13 mouse cellular contexts compared by ENCODE assay signal in the genomic region with DNA sequence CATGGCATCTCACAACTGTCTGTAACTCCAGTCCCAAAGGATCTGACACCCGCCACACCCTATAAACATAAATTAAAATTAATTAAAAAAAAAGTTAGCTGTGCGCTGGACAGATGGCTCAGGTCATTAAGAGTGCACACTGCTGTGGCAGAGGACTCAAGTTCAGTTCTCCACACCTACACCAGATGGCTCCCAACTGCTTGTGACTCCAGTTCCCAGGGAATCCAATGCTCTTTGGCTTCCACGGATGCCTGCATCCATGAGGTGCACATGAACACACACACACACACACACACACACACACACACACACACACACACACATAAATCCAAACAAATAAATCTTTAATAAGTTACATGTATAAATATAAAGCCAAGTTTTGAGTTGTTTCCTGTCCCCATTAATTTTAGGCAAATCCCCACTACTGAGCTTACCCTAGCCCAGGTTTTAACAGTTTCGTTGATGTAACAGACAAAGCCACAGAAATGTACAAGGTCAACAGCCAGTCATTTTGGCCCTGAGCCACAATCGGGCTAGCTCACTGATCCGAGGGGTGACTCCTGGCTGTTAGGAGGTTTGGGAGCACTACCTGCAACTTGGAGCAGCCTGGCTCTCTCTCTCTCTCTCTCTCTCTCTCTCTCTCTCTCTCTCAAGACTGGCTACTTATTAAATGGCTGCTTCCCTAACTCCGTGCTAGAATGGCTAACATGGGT. TPM values are rescaled to one million over a fixed set of nuclear protein-coding genes. Genes with fewer than 3 reads are reported as not detected.
A peak's percentile ranks its signal among the peaks of the same experiment; 100 is the strongest.
DNase-seq lines count a peak whose midpoint lies in the region; ATAC-seq lines count a peak whose summit lies in the region.
"Had no signal": no experiment of that assay in that cellular context is flagged by ENCODE, and none has a peak within 500 bp of the region (broad histone marks: within the 10 kb centered on the region; RNA-seq: fewer than 3 reads in every experiment).

No protein-coding gene starts in this region.

- H3K9ac ChIP-seq in neural tube, embryonic 13.5 days = no peak overlapping the region
- H3K9ac ChIP-seq: limb, embryonic 15.5 days had no signal

- H3K9me3 ChIP-seq in neural tube, embryonic 13.5 days = no peaks in the 10 kb centered on the region
- H3K9me3 ChIP-seq: limb, embryonic 15.5 days had no signal

- no peak overlapping the region for H3K4me2 ChIP-seq in neural tube, embryonic 13.5 days
- H3K4me2 ChIP-seq: limb, embryonic 15.5 days had no signal

- no peaks in the 10 kb centered on the region for H3K36me3 ChIP-seq in neural tube, embryonic 13.5 days
- H3K36me3 ChIP-seq: limb, embryonic 15.5 days had no signal

- peak; percentile 35 for DNase-seq in embryo, embryonic 10 days (ENCODE audit: low spot score)
- DNase-seq in embryo, embryonic 9.5 days (ENCODE audit: extremely low spot score) = no peak
- no peak for DNase-seq in neural tube, embryonic 10.5 days (ENCODE audit: extremely low spot score, low spot score)
- peak; percentile 82 for DNase-seq in kidney, adult 9 months
- DNase-seq in urinary bladder, postnatal 10 days (ENCODE audit: low spot score) = no peak
- no peak for DNase-seq in left cerebral cortex, adult 18-20 months (ENCODE audit: low spot score in 2 of 2)
- DNase-seq: cerebellum, adult 8-10 months; heart, adult 11 months had no signal

- no peak overlapping the region for H3K4me3 ChIP-seq in neural tube, embryonic 13.5 days
- H3K4me3 ChIP-seq: limb, embryonic 15.5 days had no signal

- peaks cover 2% of the 10 kb centered on the region for H3K4me1 ChIP-seq in neural tube, embryonic 13.5 days (replicated peaks)
- H3K4me1 ChIP-seq: limb, embryonic 15.5 days had no signal

- no peaks in the 10 kb centered on the region for H3K27me3 ChIP-seq in neural tube, embryonic 13.5 days
- H3K27me3 ChIP-seq: limb, embryonic 15.5 days had no signal

- peak; percentile 59; the same call in 1 of the 2 replicates for ATAC-seq in neural tube, embryonic 13.5 days (ENCODE audit: low read depth)
- ATAC-seq in monocyte, adult 5-6 weeks (replicated peaks; ENCODE audit: insufficient number of reproducible peaks, low FRiP score, low TSS enrichment, poor library complexity, severe bottlenecking) = no peak

- H3K27ac ChIP-seq in neural tube, embryonic 13.5 days (replicated peaks) = no peak overlapping the region
- H3K27ac ChIP-seq: limb, embryonic 15.5 days had no signal

- WGBS in neural tube, embryonic 13.5 days = 62% methylated on average over 7 of the region's 7 CpGs

RNA-seq across cellular contexts. Expression of a gene that starts 8.4 kb away (rescaled TPM):
- polyA plus RNA-seq in neural tube, embryonic 13.5 days (2015; fragmentation: Nextera tagmentation; extraction: Ambion mirVana) = 0.47 and 1.3 TPM in 2 replicates
- not detected for total RNA-seq in left cerebral cortex, adult 18-20 months (2021)
- 5.9 TPM in 1 of 3 replicates, not detected in the others for total RNA-seq in monocyte, adult 5-6 weeks (2017)
- polyA plus RNA-seq: C2C12 had no signal

RNA-seq across cellular contexts. Expression of a gene that starts 10.2 kb away (rescaled TPM):
- 0.80 and 2.4 TPM in 2 replicates for polyA plus RNA-seq in neural tube, embryonic 13.5 days (2015; fragmentation: Nextera tagmentation; extraction: Ambion mirVana)
- total RNA-seq in left cerebral cortex, adult 18-20 months (2021) = not detected
- total RNA-seq in monocyte, adult 5-6 weeks (2017) = 0.39 TPM in 1 of 3 replicates, not detected in the others
- total RNA-seq: megakaryocyte progenitor cell, adult 5-6 weeks had no signal

RNA-seq across cellular contexts. Expression of a gene that starts 11.8 kb away (rescaled TPM):
- polyA plus RNA-seq in neural tube, embryonic 13.5 days (2015; fragmentation: Nextera tagmentation; extraction: Ambion mirVana) = 0.17 and 0.18 TPM in 2 replicates
- total RNA-seq in left cerebral cortex, adult 18-20 months (2021) = under 1 TPM; 0.26 to 0.42 TPM
- 0.95 to 2.9 TPM (median 2.3 TPM) in 3 replicates for total RNA-seq in monocyte, adult 5-6 weeks (2017)
- polyA plus RNA-seq: C2C12 had no signal

RNA-seq across cellular contexts. Expression of a gene that starts 33.1 kb away (rescaled TPM):
- 46.2 and 47.2 TPM in 2 replicates for polyA plus RNA-seq in neural tube, embryonic 13.5 days (2015; fragmentation: Nextera tagmentation; extraction: Ambion mirVana)
- total RNA-seq in left cerebral cortex, adult 18-20 months (2021) = 10 to 100 TPM; 11.9 to 14.6 TPM
- 106 to 120 TPM (median 118 TPM) in 3 replicates for total RNA-seq in monocyte, adult 5-6 weeks (2017)

RNA-seq across cellular contexts. Expression of a gene that starts 33.2 kb away (rescaled TPM):
- polyA plus RNA-seq in neural tube, embryonic 13.5 days (2015; fragmentation: Nextera tagmentation; extraction: Ambion mirVana) = 12.1 and 15.9 TPM in 2 replicates
- 10 to 100 TPM; 25.2 to 28.7 TPM for total RNA-seq in left cerebral cortex, adult 18-20 months (2021)
- 23.0 to 41.0 TPM (median 25.3 TPM) in 3 replicates for total RNA-seq in monocyte, adult 5-6 weeks (2017)

Comparison
In these comparisons a context has a peak if more than half of its experiments do, and no peak if none do; other contexts are left out.
1. DNase-seq: peak in embryo, embryonic 10 days (single experiment) and kidney, adult 9 months (single experiment); none in embryo, embryonic 9.5 days (single experiment), neural tube, embryonic 10.5 days (single experiment), urinary bladder, postnatal 10 days (single experiment) and left cerebral cortex, adult 18-20 months (0 of 2).